Mouse (Mus musculus) erythroid progenitor cell, adult 5-6 weeks (primary cell): ENCODE data around the gene Kctd13. TPM values are rescaled to one million over a fixed set of nuclear protein-coding genes. Genes with fewer than 3 reads are reported as not detected.

Source experiments
- ATAC-seq: replicated peaks from 2 replicates; pipeline ENCODE4 v1.8.0; 2016; ENCODE audit warnings: moderate number of reproducible peaks, mild to moderate bottlenecking, moderate TSS enrichment, inconsistent platforms; ENCODE audit not compliant: poor library complexity, low FRiP score, severe bottlenecking
- total RNA-seq, 2 experiments: library from RNA; stranded (forward) in 1 of 2; stranded (reverse) in 1 of 2; fragments of 150-400 nt in 1 of 2; fragments of 186-747, 209-891 nt in 1 of 2; gene quantifications; 2 replicates each; pipeline versions ENCODE4 v1.2.3 to v1.2.4; 2015 to 2017; ENCODE audit warnings: low replicate concordance in 2 of 2

Gene Kctd13
- total RNA-seq, 2 experiments from 2014 or later = 0.53 TPM; not detected in 1

DNA sequence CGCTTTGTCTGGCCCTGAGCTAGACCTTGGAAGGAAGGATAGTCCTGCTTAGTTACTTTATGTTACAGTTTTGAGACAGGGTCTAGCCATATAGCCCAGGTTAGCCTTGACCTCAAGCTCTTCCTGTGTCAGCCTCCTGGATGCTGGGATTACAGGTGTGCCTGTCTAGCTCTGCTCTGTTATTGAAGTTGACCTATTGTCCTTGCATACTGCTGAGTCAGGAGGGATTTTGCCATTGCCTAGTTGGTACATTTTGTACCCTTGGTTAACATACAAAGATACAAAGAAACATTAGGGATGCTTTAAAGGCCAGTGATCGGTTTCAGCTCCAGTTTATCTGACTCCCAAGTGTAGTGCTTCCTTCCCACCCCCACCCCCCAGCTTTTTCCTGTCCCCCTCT lies 4.0 kb downstream of the Kctd13 start:
- ATAC-seq = no peak

DNA sequence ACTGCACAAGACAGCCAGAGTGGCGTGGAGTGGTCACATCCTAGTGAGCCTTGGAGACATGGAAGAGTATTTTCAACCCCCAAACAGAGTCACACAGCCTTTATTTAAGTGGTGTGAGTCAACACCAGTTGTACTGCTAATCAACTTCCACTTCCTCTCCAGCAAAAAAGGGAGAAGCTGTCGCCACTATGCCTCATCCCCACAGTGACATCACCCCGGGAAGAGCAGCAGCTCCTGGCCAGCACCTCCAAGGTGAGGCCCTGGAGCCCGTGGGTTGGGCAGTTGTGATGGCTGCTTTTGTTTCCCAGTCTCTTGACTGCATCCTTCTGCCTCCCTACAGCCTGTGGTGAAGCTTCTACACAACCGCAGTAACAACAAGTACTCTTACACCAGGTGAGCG lies 12.5 kb downstream of the Kctd13 start:
- no peak for ATAC-seq

GRCm38 (mm10) chr7:126941801-126942200 lies 13.1 kb downstream of the Kctd13 start:
- no peak for ATAC-seq

- ATAC-seq = 0 out of 2 replicates have a peak, but pooled peaks have one; percentile 16
Observed at GRCm38 (mm10) chr7:126946530-126946929, 17.9 kb downstream of the Kctd13 start.

DNA sequence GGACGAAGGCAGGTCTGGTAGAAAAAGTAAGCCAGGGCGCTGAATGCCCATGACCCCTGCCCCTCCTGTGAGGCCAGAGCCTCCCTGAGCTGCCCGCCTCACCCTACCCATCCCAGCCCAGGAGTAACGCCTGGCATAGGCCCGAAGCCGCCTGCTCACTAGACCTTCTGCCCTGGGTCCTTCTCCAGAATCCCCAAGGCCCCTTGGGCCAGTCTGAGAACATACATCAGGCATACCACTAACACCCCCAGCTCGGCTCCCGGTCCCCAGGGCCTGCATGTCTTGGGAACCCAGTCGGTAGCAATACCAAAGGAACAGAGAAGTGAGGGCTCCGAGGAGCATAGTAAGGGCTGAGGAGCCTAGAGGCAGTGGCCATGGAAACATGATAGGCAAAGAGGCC lies 19.9 kb downstream of the Kctd13 start:
- no peak for ATAC-seq

GRCm38 (mm10) chr7:126949403-126949792 lies 20.7 kb downstream of the Kctd13 start, which contains the start of gene Asphd1:
Gene Asphd1 (minus strand): TSS chr7:126949582.
- 0 out of 2 replicates have a peak, but pooled peaks have one; percentile 3 for ATAC-seq

- ATAC-seq = peak; percentile 79
Observed at GRCm38 (mm10) chr7:126949793-126950646, 21.3 kb downstream of the Kctd13 start, which contains the start of gene Sez6l2. Gene Sez6l2 (plus strand): TSS chr7:126950563.

- ATAC-seq = no peak
Observed at GRCm38 (mm10) chr7:126950647-126951615, 22.3 kb downstream of the Kctd13 start.

DNA sequence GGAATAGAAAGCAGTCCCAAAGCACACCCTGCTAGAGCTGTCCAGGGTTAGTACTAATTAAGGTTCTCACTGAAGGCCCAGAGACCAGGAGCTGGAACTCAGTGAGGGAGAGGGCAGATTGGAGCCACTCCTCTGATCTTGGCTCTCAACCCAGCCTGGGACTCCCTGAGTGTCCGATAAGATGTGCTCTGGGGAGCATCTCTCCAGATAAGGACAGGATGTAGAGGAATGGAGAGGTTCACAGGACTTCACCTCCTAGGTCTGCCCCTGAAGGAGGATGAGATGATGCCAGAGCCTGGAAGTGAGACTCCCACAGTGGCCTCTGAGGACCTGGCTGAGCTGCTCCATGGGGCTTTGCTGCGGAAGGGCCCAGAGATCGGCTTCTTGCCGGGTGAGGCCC lies 23.1 kb downstream of the Kctd13 start:
- no peak for ATAC-seq

GRCm38 (mm10) chr7:126952646-126953045 lies 24.0 kb downstream of the Kctd13 start:
- no peak for ATAC-seq

GRCm38 (mm10) chr7:126955125-126955524 lies 26.4 kb downstream of the Kctd13 start:
- ATAC-seq = no peak

GRCm38 (mm10) chr7:126959780-126960179 lies 31.1 kb downstream of the Kctd13 start:
- ATAC-seq = no peak

DNA sequence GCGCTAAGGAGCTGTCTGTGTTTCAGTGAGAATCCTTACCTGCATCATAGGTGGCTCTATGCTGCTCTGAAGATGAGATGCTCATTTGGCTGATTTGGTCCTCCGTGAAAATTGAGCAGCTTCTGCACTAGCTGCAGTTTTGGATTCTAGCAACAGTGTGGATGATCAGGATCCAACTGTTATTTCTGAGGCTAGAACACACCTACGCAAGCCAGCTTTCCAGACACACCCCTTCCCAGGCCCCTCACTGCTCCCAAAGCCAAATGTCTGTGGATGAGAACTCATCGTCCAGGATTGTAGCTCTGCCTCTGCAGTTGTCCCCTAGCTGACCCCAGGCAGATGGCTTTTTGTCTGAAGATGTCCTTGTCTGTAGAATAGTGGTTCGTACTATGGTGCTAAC lies 32.4 kb downstream of the Kctd13 start:
- ATAC-seq = no peak

- no peak for ATAC-seq
Observed at GRCm38 (mm10) chr7:126961965-126962364, 33.3 kb downstream of the Kctd13 start.

DNA sequence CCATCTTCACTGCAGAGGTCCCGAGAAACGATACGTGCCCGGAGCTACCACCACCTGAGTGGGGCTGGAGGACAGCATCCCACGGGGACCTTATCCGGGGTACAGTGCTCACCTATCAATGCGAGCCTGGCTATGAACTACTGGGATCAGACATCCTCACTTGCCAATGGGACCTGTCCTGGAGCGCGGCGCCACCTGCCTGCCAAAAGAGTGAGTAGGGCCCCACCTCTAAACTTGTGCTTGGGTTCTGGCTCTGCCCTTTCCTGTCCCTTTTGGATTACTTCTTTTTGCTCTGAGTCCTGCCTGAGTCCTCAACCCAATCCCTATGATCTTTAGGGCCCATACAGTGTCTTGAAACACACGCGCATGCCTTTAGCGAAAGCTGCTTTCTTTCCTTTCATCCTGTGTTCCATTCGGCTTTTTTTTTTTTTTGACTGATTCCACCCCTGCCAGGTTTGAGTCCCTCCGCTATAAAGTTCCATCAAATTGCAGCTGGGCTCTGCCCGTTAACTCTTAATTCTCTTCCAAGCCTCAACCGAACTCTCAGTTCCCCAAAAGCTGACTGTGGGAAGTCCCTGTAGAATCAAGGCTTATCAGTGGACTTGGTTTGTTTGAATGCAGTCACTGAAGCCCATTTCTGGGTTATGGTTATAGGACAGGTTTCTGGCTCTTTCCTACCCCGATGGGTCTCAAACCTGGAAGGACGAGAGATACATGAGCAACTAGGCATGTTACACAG lies 35.0 kb downstream of the Kctd13 start:
- ATAC-seq = no peak

- no peak for ATAC-seq
Observed at GRCm38 (mm10) chr7:126965568-126965967, 36.9 kb downstream of the Kctd13 start.

DNA sequence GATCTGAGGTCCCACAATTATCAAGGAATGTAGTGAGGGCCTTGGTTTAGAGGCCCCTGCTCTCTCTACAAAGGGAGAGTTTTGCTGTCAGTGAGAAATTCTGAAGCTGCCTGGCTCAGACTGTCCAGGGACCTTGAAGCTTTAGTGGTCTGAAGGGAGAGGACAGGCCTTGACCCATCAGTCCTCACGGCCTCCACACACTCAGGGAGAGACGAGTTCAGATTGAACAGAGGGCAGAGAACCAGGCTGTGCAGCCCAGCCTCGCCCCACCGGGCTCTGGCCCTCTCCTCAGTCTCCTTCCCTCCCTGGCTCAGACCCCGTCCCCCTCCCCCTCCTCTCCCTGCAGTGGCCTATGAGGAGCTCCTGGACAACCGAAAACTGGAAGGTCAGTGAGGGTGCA lies 38.7 kb downstream of the Kctd13 start:
- no peak for ATAC-seq

GRCm38 (mm10) chr7:126975493-126975892 lies 46.8 kb downstream of the Kctd13 start:
- ATAC-seq = no peak

DNA sequence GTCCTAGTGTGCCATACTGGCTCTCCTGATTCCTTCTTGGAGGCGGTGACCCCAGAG lies 47.0 kb downstream of the Kctd13 start, which contains the start of gene Cdipt:
TSS of gene Cdipt (plus strand) at position 22 of the 57 bp plus-strand sequence.
- ATAC-seq = no peak
